Mouse (Mus musculus): Measurements from ENCODE around the gene Ovol2.

Ovol2 gene

DNA sequence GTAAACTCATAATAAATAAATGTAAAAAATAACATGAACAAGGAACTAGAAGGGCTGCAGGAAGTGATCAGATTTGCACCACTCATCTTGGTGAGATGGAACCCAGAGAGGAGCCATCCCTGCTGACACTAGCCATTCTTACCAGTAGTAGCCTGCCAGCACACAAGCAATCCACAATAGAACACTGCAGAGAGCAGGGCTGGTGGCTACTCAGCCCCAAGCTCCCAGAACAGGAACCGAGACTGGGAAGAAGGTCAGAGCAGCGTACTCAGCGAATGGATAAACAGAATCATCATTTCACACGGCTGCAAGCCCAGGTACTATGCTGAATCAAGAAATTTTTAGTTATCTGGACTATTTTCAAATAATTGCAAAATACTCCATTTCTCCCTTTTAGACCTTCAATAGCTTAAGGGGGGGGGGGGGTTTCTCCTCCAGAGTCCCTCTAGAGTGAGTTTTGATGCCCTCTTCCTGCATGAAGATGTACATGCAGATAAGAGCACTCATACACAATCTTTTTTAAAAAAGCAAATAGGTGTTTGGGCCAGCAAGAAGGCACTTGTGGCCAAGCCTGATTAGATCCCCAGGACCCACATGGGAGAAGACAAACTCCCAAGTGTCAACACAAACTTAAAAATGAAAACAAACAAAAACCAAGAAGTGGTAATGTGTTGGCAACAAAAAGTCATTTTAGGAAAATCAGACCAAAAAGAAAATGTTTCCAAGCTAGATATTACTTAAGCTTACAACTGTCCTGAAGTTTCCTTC is 65.8 kb downstream of the Ovol2 start:
- no peak for DNase-seq

DNA sequence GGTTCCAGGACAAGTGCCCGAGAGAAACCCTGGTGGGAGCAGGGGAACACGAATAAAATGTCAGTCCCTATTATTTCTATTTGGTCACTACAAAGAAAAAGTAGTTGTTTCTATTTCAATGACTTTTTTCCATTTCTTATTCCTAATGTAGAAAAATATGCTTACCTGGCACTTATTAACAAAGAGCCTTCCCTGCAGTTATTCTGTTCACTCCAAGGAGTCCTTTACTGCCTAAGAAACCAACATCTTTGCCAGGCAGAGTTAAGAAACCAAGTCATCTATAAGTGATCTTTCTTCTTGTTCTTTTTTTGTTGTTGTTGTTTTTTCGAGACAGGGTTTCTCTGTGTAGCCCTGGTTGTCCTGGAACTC is 66.8 kb downstream of the Ovol2 start:
- no peak for DNase-seq

DNA sequence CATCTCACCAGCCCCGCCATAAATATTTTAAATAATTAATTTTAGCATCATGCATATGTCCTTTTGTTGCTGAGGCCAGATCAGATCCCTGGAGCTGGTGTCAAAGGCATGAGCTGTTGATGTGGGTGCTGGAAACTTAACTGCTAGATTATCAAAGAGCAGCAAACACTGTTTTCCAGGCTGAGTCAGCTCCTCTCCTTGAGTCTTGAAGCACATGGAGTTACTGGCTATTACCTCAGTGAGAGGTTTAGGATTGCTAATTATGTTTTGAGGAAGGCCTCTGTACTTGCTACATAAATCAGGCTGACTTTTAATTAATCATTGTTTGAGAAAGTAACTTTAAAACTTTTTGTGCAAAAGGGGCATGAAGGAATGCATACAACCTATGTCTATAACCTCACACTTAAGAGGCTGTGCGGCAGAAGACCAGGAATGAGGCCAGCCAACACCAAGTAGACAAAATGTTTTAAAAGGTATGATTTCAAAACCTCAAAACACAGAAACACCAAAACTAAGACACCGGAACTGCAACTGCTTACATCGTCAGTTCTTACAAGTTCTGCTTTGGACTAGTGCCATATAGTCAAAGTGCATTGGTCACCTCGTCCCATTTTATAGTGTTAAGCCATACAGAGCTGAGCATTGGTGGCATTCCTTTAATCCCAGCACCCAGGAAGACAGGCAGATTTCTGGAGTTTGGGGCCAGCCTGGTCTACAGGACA is 67.4 kb downstream of the Ovol2 start:
- no peak for DNase-seq

DNA sequence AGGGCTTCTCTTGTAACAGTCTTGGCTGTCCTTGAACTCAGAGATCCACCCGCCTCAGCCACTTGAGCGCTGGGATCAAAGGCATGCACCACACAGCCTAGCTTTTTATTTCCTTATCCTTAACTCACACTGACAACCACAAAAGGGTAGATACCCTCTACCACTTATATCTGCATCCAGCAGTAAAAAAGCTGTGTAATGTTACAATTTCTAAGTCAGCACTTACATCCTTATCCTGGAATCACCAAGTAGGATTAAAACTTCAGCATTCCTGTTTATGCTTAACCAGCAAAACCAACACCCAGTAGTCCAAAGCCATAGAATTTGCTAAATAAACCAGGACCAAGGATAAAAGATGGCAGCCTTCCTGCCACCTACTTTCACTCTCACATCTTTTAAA is 69.1 kb downstream of the Ovol2 start:
- no peak for DNase-seq
